Mouse (Mus musculus) CH12.LX (cell line): Measurements from ENCODE around the gene Entpd1.
A peak's percentile ranks its signal among the peaks of the same experiment; 100 is the strongest.

Experiments
- CTCF ChIP-seq, 2 experiments: IDR thresholded peaks in 1 of 2; conservative IDR thresholded peaks in 1 of 2; 2 replicates each; pipeline ENCODE4 v1.5.1; 2011 to 2012; ENCODE audit warnings: low read depth in 2 of 2, low read length in 2 of 2, improper control_type of control experiment in 1 of 2, inconsistent platforms in 1 of 2, mild to moderate bottlenecking in 1 of 2, moderate library complexity in 1 of 2
- EP300 ChIP-seq: IDR thresholded peaks from 2 replicates; pipeline ENCODE4 v1.6.1; 2011; ENCODE audit warnings: low read length, improper control_type of control experiment
- JUND ChIP-seq: conservative IDR thresholded peaks from 2 replicates; pipeline ENCODE4 v1.6.1; 2011; ENCODE audit warnings: low read depth, low read length, improper control_type of control experiment
- NRF1 ChIP-seq: IDR thresholded peaks from 2 replicates; pipeline ENCODE4 v1.6.1; 2014; ENCODE audit warnings: low read depth, mild to moderate bottlenecking, inconsistent platforms, low read length, improper control_type of control experiment, moderate library complexity
- POLR2A ChIP-seq: IDR thresholded peaks from 2 replicates; pipeline ENCODE4 v1.6.1; 2011; ENCODE audit warnings: low read depth, mild to moderate bottlenecking, improper control_type of control experiment, low read length
- UBTF ChIP-seq: IDR thresholded peaks from 2 replicates; pipeline ENCODE4 v1.6.1; 2012; ENCODE audit warnings: low read depth, mild to moderate bottlenecking, inconsistent platforms, low read length, improper control_type of control experiment, moderate library complexity
- USF2 ChIP-seq: conservative IDR thresholded peaks from 2 replicates; pipeline ENCODE4 v1.6.1; 2011; ENCODE audit warnings: low read depth, low read length, improper control_type of control experiment
- ZC3H11A ChIP-seq: IDR thresholded peaks from 2 replicates; pipeline ENCODE4 v1.6.1; 2012; ENCODE audit warnings: low read depth, mild to moderate bottlenecking, inconsistent platforms, low read length, improper control_type of control experiment
- ZMIZ1 ChIP-seq: IDR thresholded peaks from 2 replicates; pipeline ENCODE4 v1.6.1; 2012; ENCODE audit warnings: low read depth, mild to moderate bottlenecking, inconsistent platforms, low read length, improper control_type of control experiment

DNA sequence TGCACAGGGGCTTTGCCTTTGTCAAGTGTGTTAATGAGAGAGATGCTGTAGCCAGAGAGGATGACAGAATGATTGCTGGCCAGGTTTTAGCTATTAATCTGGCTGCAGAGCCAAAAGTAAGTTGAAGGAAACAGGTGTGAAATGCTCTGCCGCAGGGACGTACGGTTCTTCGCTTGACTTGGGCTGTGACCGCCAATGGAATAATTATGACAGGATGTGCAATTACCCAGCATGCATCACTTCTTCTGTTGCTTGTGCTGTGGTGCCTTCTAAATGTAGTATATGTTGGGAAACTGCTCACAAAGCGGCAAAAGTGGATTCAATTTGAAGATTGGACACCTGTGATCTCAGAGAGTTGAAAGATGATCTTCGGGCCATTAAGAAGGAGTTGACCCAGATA is 3.9 kb downstream of the Entpd1 start:
- TF ChIP-seq CTCF (conservative IDR thresholded peaks at IDR 0.05 in 1 of 2, IDR thresholded peaks at IDR 0.05 in 1 of 2; ENCODE audit: low read depth in 2 of 2, low read length in 2 of 2) (no peak), JUND (no peak), UBTF (no peak), POLR2A (no peak), ZMIZ1 (no peak), EP300 (peak; percentile 65), ZC3H11A (no peak), NRF1 (no peak), USF2 (no peak)
